Mouse (Mus musculus) ovary, adult 10 weeks (tissue): Measurements from ENCODE around the gene Pxylp1. TPM values are rescaled to one million over a fixed set of nuclear protein-coding genes. Genes with fewer than 3 reads are reported as not detected.

ENCODE experiments used
- polyA plus RNA-seq: library from polyadenylated mRNA; stranded (reverse); fragments of 350-450 nt; fragmentation: Illumina TruSeq; extraction: RNeasy Lipid Tissue Mini Kit (QIAGEN cat#74804); gene quantifications from one replicate; pipeline ENCODE4 v1.2.3, GENCODE M21; 2014

Pxylp1 gene
- 8.0 TPM for polyA plus RNA-seq

GRCm38 (mm10) chr9:96892546-96892945 is at the start of gene Pxylp1:
Pxylp1 (minus strand) TSS chr9:96892669.

Other genes with a start within 250 kb of the Pxylp1 start
- 46.4 TPM for gene Zbtb38, start 139.8 kb downstream of the Pxylp1 start, polyA plus RNA-seq
- gene Spsb4, start 126.2 kb upstream of the Pxylp1 start, polyA plus RNA-seq: 6.6 TPM
- 251 TPM for gene Slc25a36, start 218.5 kb upstream of the Pxylp1 start, polyA plus RNA-seq